7 mouse cellular contexts compared by ENCODE assay signal in the genomic region with DNA sequence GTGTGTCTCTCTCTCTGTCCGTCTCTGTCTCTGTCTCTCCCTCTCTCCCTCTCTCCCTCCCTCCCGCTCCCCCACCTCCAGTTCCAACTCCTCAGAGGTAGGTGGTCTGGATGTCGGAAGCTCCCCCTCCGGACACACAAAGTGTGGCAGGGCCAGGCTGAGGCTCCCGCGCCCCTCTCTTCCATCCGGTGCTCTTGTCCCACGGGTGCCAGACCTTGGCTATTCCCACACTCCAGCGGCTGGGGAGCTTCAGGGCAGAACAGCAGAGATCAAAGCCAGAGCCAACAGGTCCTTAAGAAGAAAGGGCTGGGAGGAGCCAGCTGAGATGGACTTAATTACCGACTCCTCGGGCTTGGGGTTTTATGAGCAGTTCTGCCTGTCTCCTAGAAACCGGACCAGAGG.
DNase-seq lines count a peak whose midpoint lies in the region; ATAC-seq and TF ChIP-seq lines count a peak whose summit lies in the region.

No protein-coding gene starts in this region.

- H3K27me3 ChIP-seq in midbrain, embryonic 10.5 days (ENCODE audit: low read depth, poor library complexity, severe bottlenecking) = peaks cover 35% of the 10 kb centered on the region

- peak overlapping the region; percentile 42 to 48 for H3K4me3 ChIP-seq in ES-E14 (ENCODE audit: insufficient read depth in 1 of 2, low read depth in 1 of 2, low read length in 2 of 2, poor library complexity in 1 of 2, severe bottlenecking in 1 of 2)
- H3K4me3 ChIP-seq in midbrain, embryonic 10.5 days = peak overlapping the region; percentile 50

- WGBS in midbrain, embryonic 10.5 days = 1% methylated on average over 12 of the region's 12 CpGs

- in situ Hi-C loops in ES-E14 (cut with MboI; ENCODE audit: low sequenced_read_pairs in 2 of 2, unreplicated experiment in 2 of 2) = no loop called here

- H3K9ac ChIP-seq in ES-E14 (ENCODE audit: insufficient read depth, low read depth, low read length, poor library complexity, severe bottlenecking) = peak overlapping the region; percentile 33; the same call in 1 of the 2 replicates

- H3K27ac ChIP-seq in ES-E14 (ENCODE audit: insufficient read depth, low read depth, low read length, poor library complexity, severe bottlenecking) = peak overlapping the region; percentile 45; the same call in 1 of the 2 replicates
- H3K27ac ChIP-seq in midbrain, embryonic 10.5 days (replicated peaks) = peak overlapping the region; percentile 84

- no peaks in the 10 kb centered on the region for H3K9me3 ChIP-seq in ES-E14 (ENCODE audit: control insufficient read depth, insufficient read depth, low read depth, low read length)
- no peaks in the 10 kb centered on the region for H3K9me3 ChIP-seq in midbrain, embryonic 10.5 days (replicated peaks)

- H3K4me1 ChIP-seq in ES-E14 (ENCODE audit: control insufficient read depth in 2 of 2, insufficient read depth in 2 of 2, low read length in 2 of 2, poor library complexity in 1 of 2) = peaks cover 8 to 26% of the 10 kb centered on the region in 2 experiments
- peaks cover 37% of the 10 kb centered on the region for H3K4me1 ChIP-seq in midbrain, embryonic 10.5 days

- no peaks in the 10 kb centered on the region for H3K36me3 ChIP-seq in ES-E14 (ENCODE audit: control insufficient read depth, insufficient read depth, low read length, poor library complexity, severe bottlenecking)
- no peaks in the 10 kb centered on the region for H3K36me3 ChIP-seq in midbrain, embryonic 10.5 days

- no peak for DNase-seq in ES-E14 (ENCODE audit: low read depth, low spot score)
- peak; percentile 48 for DNase-seq in adrenal gland, postnatal 14 days
- DNase-seq in kidney, postnatal 4 days = peak; percentile 64 to 77
- DNase-seq in midbrain, embryonic 10.5 days (ENCODE audit: low spot score) = peak; percentile 75
- DNase-seq in thymus, postnatal 14 days = no peak
- no peak for DNase-seq in thymus, postnatal 36 days

- ATAC-seq in granulocyte monocyte progenitor cell, adult 5-6 weeks (replicated peaks; ENCODE audit: poor library complexity, severe bottlenecking) = peak; percentile 28

TF ChIP-seq in ES-E14, 5 proteins besides CTCF, POLR2A, EP300 and RAD21:
- TF ChIP-seq ZNF384 (IDR thresholded peaks at IDR 0.05; ENCODE audit: low read depth, low read length) (no peak), CHD2 (IDR thresholded peaks at IDR 0.05; ENCODE audit: low read depth, low read length) (no peak), MAFK (IDR thresholded peaks at IDR 0.05; ENCODE audit: insufficient read depth, low read depth, low read length) (no peak), HCFC1 (IDR thresholded peaks at IDR 0.05; ENCODE audit: borderline replicate concordance, insufficient read depth, low read length) (no peak), ZC3H11A (IDR thresholded peaks at IDR 0.05; ENCODE audit: borderline replicate concordance, low read depth, low read length) (no peak)

Comparison
In these comparisons a context has a peak if more than half of its experiments do, and no peak if none do; other contexts are left out.
1. DNase-seq: peak in adrenal gland, postnatal 14 days (single experiment), kidney, postnatal 4 days (2 of 2) and midbrain, embryonic 10.5 days (single experiment); none in ES-E14 (single experiment), thymus, postnatal 14 days (single experiment) and thymus, postnatal 36 days (0 of 2).